Mouse (Mus musculus) stomach, embryonic 16.5 days (tissue): ENCODE measurements around the gene Atp5k. TPM values are rescaled to one million over a fixed set of nuclear protein-coding genes. Genes with fewer than 3 reads are reported as not detected.
A peak's percentile ranks its signal among the peaks of the same experiment; 100 is the strongest.

ENCODE experiments used
- ATAC-seq: fragments of 200-750 bp; cut with Nextera tagmentation; 2 replicates; pipeline ENCODE4 v1.8.0; 2017; ENCODE audit warnings: moderate number of reproducible peaks, moderate TSS enrichment; ENCODE audit not compliant: insufficient read depth, low FRiP score
- H3K27ac ChIP-seq: fragments of 300-500 bp; sonication (generic); 2 replicates; pipeline ENCODE4 v1.5.1; 2014; ENCODE audit warnings: low read length
- H3K27me3 ChIP-seq: fragments of 300-500 bp; sonication (generic); 2 replicates; pipeline ENCODE4 v1.6.1; 2014; ENCODE audit warnings: low read length, control low read depth, mixed read lengths; ENCODE audit not compliant: control insufficient read depth, insufficient read depth
- H3K36me3 ChIP-seq: fragments of 300-500 bp; sonication (generic); 2 replicates; pipeline ENCODE4 v1.6.1; 2014; ENCODE audit warnings: low read length; ENCODE audit not compliant: control insufficient read depth, insufficient read depth
- H3K4me1 ChIP-seq: fragments of 300-500 bp; sonication (generic); 2 replicates; pipeline ENCODE4 v1.6.1; 2014; ENCODE audit warnings: low read length, control low read depth, mixed read lengths; ENCODE audit not compliant: control insufficient read depth, insufficient read depth
- H3K4me2 ChIP-seq: fragments of 300-500 bp; sonication (generic); 2 replicates; pipeline ENCODE4 v1.6.1; 2014; ENCODE audit warnings: low read depth, low read length, mixed read lengths
- H3K4me3 ChIP-seq: fragments of 300-500 bp; sonication (generic); replicated peaks from 2 replicates; pipeline ENCODE4 v1.5.1; 2014; ENCODE audit warnings: mild to moderate bottlenecking, low read length
- H3K9ac ChIP-seq: fragments of 300-500 bp; sonication (generic); 2 replicates; pipeline ENCODE4 v1.6.1; 2014; ENCODE audit warnings: low read length
- H3K9me3 ChIP-seq: fragments of 300-500 bp; sonication (generic); replicated peaks from 2 replicates; pipeline ENCODE4 v1.6.1; 2016; ENCODE audit warnings: low read length, control low read depth; ENCODE audit not compliant: control insufficient read depth
- WGBS: fragments of 180-500 bp; shearing (Covaris S2); extraction: QIAGEN DNeasy Blood & Tissue Kit; methylation state at CpG from one replicate; pipeline ENCODE4 v1.1.7; 2014; 5-methylcytosine and 5-hydroxymethylcytosine counted together
- polyA plus RNA-seq: library from polyadenylated mRNA; unstranded; fragments of >200 nt; fragmentation: Nextera tagmentation; extraction: Ambion mirVana; gene quantifications from 2 replicates; pipeline ENCODE4 v1.2.1, GENCODE M21; 2015

The Atp5k gene
- polyA plus RNA-seq, 1 experiment from 2014 or later: 477 TPM

DNA sequence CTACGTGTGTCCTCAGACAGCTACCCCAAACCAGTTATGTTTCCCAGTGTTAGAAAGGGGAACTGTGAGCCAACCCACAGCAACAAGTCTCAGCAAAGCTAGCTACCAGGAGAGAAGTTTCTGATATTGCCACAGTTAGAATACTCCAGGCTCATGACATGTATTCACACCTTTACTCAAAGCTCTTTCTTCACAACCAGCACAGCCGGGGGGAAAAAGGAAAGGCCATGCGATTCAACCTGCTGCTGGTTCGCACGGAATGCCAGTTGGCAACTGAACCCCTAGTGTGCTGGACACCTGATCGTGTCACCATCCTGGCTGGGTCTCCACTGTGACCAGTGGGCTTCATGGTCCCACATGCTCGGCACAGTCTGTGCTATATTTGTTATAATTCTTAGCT lies 13.6 kb upstream of the Atp5k start:
- Histone ChIP-seq H3K27ac (no peak overlapping the region), H3K4me1 (peaks cover 2% of the 10 kb centered on the region; the same call in 1 of the 2 replicates), H3K27me3 (no peaks in the 10 kb centered on the region), H3K9me3 (no peaks in the 10 kb centered on the region), H3K4me3 (no peak overlapping the region), H3K36me3 (no peaks in the 10 kb centered on the region), H3K4me2 (no peak overlapping the region), H3K9ac (no peak overlapping the region; the same call in 1 of the 2 replicates)
- WGBS: 81% methylated on average over 7 of the region's 7 CpGs
- ATAC-seq: no peak

- H3K4me2 ChIP-seq: no peak overlapping the region
- H3K9me3 ChIP-seq: no peaks in the 10 kb centered on the region
- H3K27ac ChIP-seq: no peak overlapping the region
- H3K27me3 ChIP-seq: no peaks in the 10 kb centered on the region
- WGBS: 79% methylated on average over 3 of the region's 3 CpGs
- no peak for ATAC-seq
- no peak overlapping the region for H3K4me3 ChIP-seq
- H3K36me3 ChIP-seq: no peaks in the 10 kb centered on the region
- no peak overlapping the region for H3K9ac ChIP-seq
- peaks cover 2% of the 10 kb centered on the region; the same call in 1 of the 2 replicates for H3K4me1 ChIP-seq
These were observed 12.7 kb upstream of the Atp5k start for GRCm38 (mm10) chr5:108446973-108447372.

GRCm38 (mm10) chr5:108436101-108436500 lies 1.9 kb upstream of the Atp5k start:
- H3K36me3 ChIP-seq: peaks cover 4% of the 10 kb centered on the region; the same call in 1 of the 2 replicates
- H3K4me1 ChIP-seq: peaks cover 7% of the 10 kb centered on the region
- H3K9ac ChIP-seq: no peak overlapping the region
- no peaks in the 10 kb centered on the region for H3K27me3 ChIP-seq
- no peak overlapping the region for H3K27ac ChIP-seq
- WGBS: 64% methylated on average over 2 of the region's 2 CpGs
- no peak overlapping the region for H3K4me2 ChIP-seq
- no peak for ATAC-seq
- no peaks in the 10 kb centered on the region for H3K9me3 ChIP-seq
- H3K4me3 ChIP-seq: no peak overlapping the region

GRCm38 (mm10) chr5:108431196-108431595 lies 3.1 kb downstream of the Atp5k start:
- peaks cover 7% of the 10 kb centered on the region for H3K4me1 ChIP-seq
- H3K9me3 ChIP-seq: no peaks in the 10 kb centered on the region
- H3K4me2 ChIP-seq: no peak overlapping the region
- H3K4me3 ChIP-seq: no peak overlapping the region
- H3K27ac ChIP-seq: no peak overlapping the region
- ATAC-seq: no peak
- no peaks in the 10 kb centered on the region for H3K27me3 ChIP-seq
- WGBS: 77% methylated on average over 6 of the region's 6 CpGs
- peaks cover 4% of the 10 kb centered on the region; the same call in 1 of the 2 replicates for H3K36me3 ChIP-seq
- no peak overlapping the region for H3K9ac ChIP-seq

DNA sequence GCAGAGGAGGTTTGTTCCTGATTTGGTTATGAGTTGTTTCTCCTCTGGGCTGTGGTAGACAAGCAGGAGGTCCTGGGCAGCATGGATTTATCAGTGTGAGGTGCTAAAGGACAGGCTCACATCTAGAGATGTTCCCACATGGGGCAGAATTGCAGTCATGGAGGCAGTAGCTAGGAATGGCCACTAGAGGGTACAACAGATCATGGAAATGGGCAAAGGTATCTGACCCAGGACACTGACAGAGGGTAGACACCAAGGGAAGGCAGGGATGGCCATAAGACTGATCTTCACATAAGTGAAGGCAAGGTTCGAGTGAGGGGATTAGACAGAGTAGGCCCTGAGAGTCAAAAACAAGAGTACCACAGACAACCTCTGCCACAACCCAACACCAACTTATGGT lies 7.1 kb downstream of the Atp5k start:
- peaks cover 4% of the 10 kb centered on the region; the same call in 1 of the 2 replicates for H3K36me3 ChIP-seq
- H3K27me3 ChIP-seq: no peaks in the 10 kb centered on the region
- WGBS: 40% methylated on average over 1 of the region's 1 CpGs
- 0 out of 2 replicates have a peak, but pooled peaks have one; percentile 25 for ATAC-seq
- no peaks in the 10 kb centered on the region for H3K9me3 ChIP-seq
- no peak overlapping the region for H3K4me3 ChIP-seq
- no peaks in the 10 kb centered on the region for H3K4me1 ChIP-seq
- no peak overlapping the region for H3K9ac ChIP-seq
- no peak overlapping the region for H3K4me2 ChIP-seq
- H3K27ac ChIP-seq: no peak overlapping the region

GRCm38 (mm10) chr5:108423427-108423826 lies 10.8 kb downstream of the Atp5k start:
- 88% methylated on average over 2 of the region's 2 CpGs for WGBS
- no peaks in the 10 kb centered on the region for H3K27me3 ChIP-seq
- no peak overlapping the region for H3K4me3 ChIP-seq
- H3K9ac ChIP-seq: no peak overlapping the region
- ATAC-seq: no peak
- H3K27ac ChIP-seq: no peak overlapping the region
- no peaks in the 10 kb centered on the region for H3K36me3 ChIP-seq
- H3K4me2 ChIP-seq: no peak overlapping the region
- no peaks in the 10 kb centered on the region for H3K4me1 ChIP-seq
- H3K9me3 ChIP-seq: no peaks in the 10 kb centered on the region

GRCm38 (mm10) chr5:108422741-108423140 lies 11.5 kb downstream of the Atp5k start:
- Histone ChIP-seq H3K4me2 (no peak overlapping the region), H3K36me3 (no peaks in the 10 kb centered on the region), H3K9ac (no peak overlapping the region), H3K27ac (no peak overlapping the region), H3K9me3 (no peaks in the 10 kb centered on the region), H3K4me1 (no peaks in the 10 kb centered on the region), H3K27me3 (no peaks in the 10 kb centered on the region), H3K4me3 (no peak overlapping the region)
- WGBS: 79% methylated on average over 3 of the region's 3 CpGs
- no peak for ATAC-seq

DNA sequence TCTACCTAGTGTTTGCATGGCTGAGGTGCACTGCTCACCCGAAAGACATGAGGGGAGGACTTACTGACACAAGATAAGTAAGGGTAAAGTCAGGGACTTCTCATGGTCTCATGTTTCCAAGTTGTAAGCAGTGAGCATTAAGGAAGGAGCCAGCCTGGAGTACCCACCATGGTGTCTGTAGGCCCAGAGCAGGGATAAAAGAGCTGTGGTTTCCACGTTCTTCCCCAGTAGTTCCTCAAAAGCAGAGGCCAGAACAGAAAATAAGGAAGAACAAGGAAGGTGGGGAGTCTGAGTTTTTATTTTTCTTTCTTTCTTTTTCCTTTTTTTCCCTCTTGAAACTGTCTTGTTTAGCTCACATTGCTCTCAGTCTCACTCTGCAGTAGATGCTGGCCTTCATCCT lies 19.5 kb downstream of the Atp5k start:
- ATAC-seq: no peak
- H3K4me1 ChIP-seq: no peaks in the 10 kb centered on the region
- no peak overlapping the region for H3K4me2 ChIP-seq
- H3K27me3 ChIP-seq: no peaks in the 10 kb centered on the region
- H3K27ac ChIP-seq: no peak overlapping the region
- H3K36me3 ChIP-seq: no peaks in the 10 kb centered on the region
- H3K9me3 ChIP-seq: no peaks in the 10 kb centered on the region
- H3K4me3 ChIP-seq: no peak overlapping the region
- no peak overlapping the region for H3K9ac ChIP-seq
- WGBS: 70% methylated on average over 2 of the region's 2 CpGs

- no peak overlapping the region for H3K4me3 ChIP-seq
- H3K4me1 ChIP-seq: no peaks in the 10 kb centered on the region
- no peaks in the 10 kb centered on the region for H3K9me3 ChIP-seq
- WGBS: 75% methylated on average over 2 of the region's 2 CpGs
- H3K36me3 ChIP-seq: no peaks in the 10 kb centered on the region
- H3K9ac ChIP-seq: no peak overlapping the region
- no peak overlapping the region for H3K27ac ChIP-seq
- no peak overlapping the region for H3K4me2 ChIP-seq
- ATAC-seq: no peak
- H3K27me3 ChIP-seq: no peaks in the 10 kb centered on the region
These were observed 27.3 kb downstream of the Atp5k start for GRCm38 (mm10) chr5:108406977-108407376.

GRCm38 (mm10) chr5:108405460-108405859 lies 28.8 kb downstream of the Atp5k start:
- Histone ChIP-seq H3K36me3 (no peaks in the 10 kb centered on the region), H3K4me1 (no peaks in the 10 kb centered on the region), H3K4me2 (no peak overlapping the region), H3K9ac (no peak overlapping the region), H3K27me3 (no peaks in the 10 kb centered on the region), H3K4me3 (no peak overlapping the region), H3K27ac (no peak overlapping the region), H3K9me3 (no peaks in the 10 kb centered on the region)
- no peak for ATAC-seq
- WGBS: 66% methylated on average over 1 of the region's 1 CpGs
